Mouse (Mus musculus): ENCODE data around the gene Ush2a.

Ush2a gene

GRCm38 (mm10) chr1:188541492-188541891 lies 279.7 kb downstream of the Ush2a start:
- no peak for DNase-seq (ENCODE audit: low read depth, low spot score)

GRCm38 (mm10) chr1:188543364-188543763 lies 281.5 kb downstream of the Ush2a start:
- DNase-seq (ENCODE audit: low read depth, low spot score), result no peak

GRCm38 (mm10) chr1:188549686-188550085 lies 287.9 kb downstream of the Ush2a start:
- DNase-seq (ENCODE audit: low read depth, low spot score), result no peak

GRCm38 (mm10) chr1:188551802-188552201 lies 290.0 kb downstream of the Ush2a start:
- no peak for DNase-seq (ENCODE audit: low read depth, low spot score)

GRCm38 (mm10) chr1:188558911-188559310 lies 297.1 kb downstream of the Ush2a start:
- DNase-seq (ENCODE audit: low read depth, low spot score), result no peak

- no peak for DNase-seq (ENCODE audit: low read depth, low spot score)
These were observed 304.4 kb downstream of the Ush2a start for GRCm38 (mm10) chr1:188566229-188566628.

GRCm38 (mm10) chr1:188567486-188567885 lies 305.7 kb downstream of the Ush2a start:
- no peak for DNase-seq (ENCODE audit: low read depth, low spot score)

- peak; percentile 33 for DNase-seq (ENCODE audit: low read depth, low spot score)
These were observed 306.6 kb downstream of the Ush2a start for GRCm38 (mm10) chr1:188568295-188568961.

GRCm38 (mm10) chr1:188576246-188576747 lies 314.5 kb downstream of the Ush2a start:
- no peak for DNase-seq (ENCODE audit: low read depth, low spot score)

GRCm38 (mm10) chr1:188577376-188577775 lies 315.6 kb downstream of the Ush2a start:
- no peak for DNase-seq (ENCODE audit: low read depth, low spot score)

GRCm38 (mm10) chr1:188581136-188581535 lies 319.3 kb downstream of the Ush2a start:
- DNase-seq (ENCODE audit: low read depth, low spot score), result no peak

GRCm38 (mm10) chr1:188595251-188595650 lies 333.4 kb downstream of the Ush2a start:
- no peak for DNase-seq (ENCODE audit: low read depth, low spot score)

GRCm38 (mm10) chr1:188598052-188598451 lies 336.2 kb downstream of the Ush2a start:
- no peak for DNase-seq (ENCODE audit: low read depth, low spot score)

GRCm38 (mm10) chr1:188599134-188599533 lies 337.3 kb downstream of the Ush2a start:
- DNase-seq (ENCODE audit: low read depth, low spot score), result no peak

GRCm38 (mm10) chr1:188606450-188606849 lies 344.6 kb downstream of the Ush2a start:
- no peak for DNase-seq (ENCODE audit: low read depth, low spot score)

- DNase-seq (ENCODE audit: low read depth, low spot score), result peak; percentile 19
These were observed 354.7 kb downstream of the Ush2a start for GRCm38 (mm10) chr1:188616547-188616946.

GRCm38 (mm10) chr1:188633736-188634135 lies 371.9 kb downstream of the Ush2a start:
- DNase-seq (ENCODE audit: low read depth, low spot score), result peak; percentile 28

GRCm38 (mm10) chr1:188639666-188640065 lies 377.8 kb downstream of the Ush2a start:
- no peak for DNase-seq (ENCODE audit: low read depth, low spot score)

GRCm38 (mm10) chr1:188643156-188643555 lies 381.3 kb downstream of the Ush2a start:
- DNase-seq (ENCODE audit: low read depth, low spot score), result no peak

GRCm38 (mm10) chr1:188653001-188653400 lies 391.2 kb downstream of the Ush2a start:
- DNase-seq (ENCODE audit: low read depth, low spot score), result no peak

GRCm38 (mm10) chr1:188656121-188656520 lies 394.3 kb downstream of the Ush2a start:
- no peak for DNase-seq (ENCODE audit: low read depth, low spot score)

GRCm38 (mm10) chr1:188659159-188659558 lies 397.3 kb downstream of the Ush2a start:
- DNase-seq (ENCODE audit: low read depth, low spot score), result no peak

- DNase-seq (ENCODE audit: low read depth, low spot score), result no peak
These were observed 398.5 kb downstream of the Ush2a start for GRCm38 (mm10) chr1:188660339-188660738.

GRCm38 (mm10) chr1:188660882-188661281 lies 399.1 kb downstream of the Ush2a start:
- DNase-seq (ENCODE audit: low read depth, low spot score), result no peak

Measured in telencephalon, adult 2 months (tissue).